Mouse (Mus musculus) skeletal muscle tissue, postnatal 0 days (tissue): Measurements from ENCODE around the gene Dpy19l1. TPM values are rescaled to one million over a fixed set of nuclear protein-coding genes. Genes with fewer than 3 reads are reported as not detected.

Experiments
- polyA plus RNA-seq: library from polyadenylated mRNA; unstranded; fragments of >200 nt; fragmentation: Nextera tagmentation; extraction: Ambion mirVana; gene quantifications from 2 replicates; pipeline ENCODE4 v1.2.1, GENCODE M21; 2015

The Dpy19l1 gene
- 6.6 and 7.3 TPM in 2 replicates for polyA plus RNA-seq

DNA sequence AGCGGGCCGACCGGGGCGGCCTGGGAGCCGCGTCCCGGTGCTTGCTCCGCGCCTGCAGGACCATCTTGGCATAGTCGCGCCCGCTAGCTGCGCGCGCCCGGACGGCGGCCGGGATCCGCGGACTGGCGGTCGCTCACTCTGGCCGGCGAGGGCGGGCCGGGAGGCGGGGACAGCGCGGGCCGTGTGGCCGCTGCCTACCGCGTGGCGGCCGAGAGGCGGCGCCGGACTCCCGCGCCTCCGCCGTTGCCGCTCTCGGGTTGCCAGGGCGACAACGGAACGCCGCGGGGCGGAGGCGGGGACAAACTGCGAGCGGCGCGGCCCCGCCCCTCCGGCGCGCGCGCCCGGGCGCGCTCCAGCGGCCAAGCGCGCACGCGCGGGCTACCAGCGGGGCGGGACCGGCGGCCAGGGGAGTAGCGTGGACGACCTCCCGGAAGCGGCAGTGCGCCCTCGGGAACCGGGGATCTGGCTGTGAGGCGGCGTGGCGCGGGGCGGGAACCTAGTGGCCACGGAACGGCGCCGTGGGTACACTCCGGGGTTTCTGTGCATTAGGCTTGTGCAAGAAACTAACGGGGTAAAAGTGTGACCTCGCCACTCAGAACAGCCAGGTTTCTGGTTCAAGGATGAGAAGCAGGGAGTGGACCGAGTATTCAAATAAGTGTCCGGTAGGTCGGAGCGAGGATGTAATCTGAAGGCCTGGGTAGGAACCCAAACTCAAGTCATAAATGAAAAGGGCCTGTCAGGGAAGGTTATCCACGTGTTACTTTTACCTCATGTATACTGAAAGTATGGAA, at the start of gene Dpy19l1:
Dpy19l1 (minus strand) TSS at position 74 of the 791 bp plus-strand sequence.

Other genes with a start within 250 kb of the Dpy19l1 start
- not detected in 2 replicates for gene Cypt4, start 122.1 kb upstream of the Dpy19l1 start, polyA plus RNA-seq
- not detected in 2 replicates for gene Dpy19l2, start 193.2 kb upstream of the Dpy19l1 start, polyA plus RNA-seq